Mouse (Mus musculus): ENCODE data around the gene Mmp25.

- TF ChIP-seq EP300 (IDR thresholded peaks at IDR 0.05; ENCODE audit: low read length) (no peak), ZMIZ1 (IDR thresholded peaks at IDR 0.05; ENCODE audit: low read depth, low read length) (no peak), ZNF384 (IDR thresholded peaks at IDR 0.05; ENCODE audit: low read depth, low read length) (no peak), E2F4 (IDR thresholded peaks at IDR 0.05; ENCODE audit: insufficient replicate concordance, low read depth, low read length) (no peak), CTCF (conservative IDR thresholded peaks at IDR 0.05 in 1 of 2, IDR thresholded peaks at IDR 0.05 in 1 of 2; ENCODE audit: low read depth in 2 of 2, low read length in 2 of 2) (no peak), POLR2A (IDR thresholded peaks at IDR 0.05; ENCODE audit: low read depth, low read length) (no peak), JUND (conservative IDR thresholded peaks at IDR 0.05; ENCODE audit: low read depth, low read length) (no peak), TBP (conservative IDR thresholded peaks at IDR 0.05; ENCODE audit: low read depth, low read length) (no peak), POLR2AphosphoS2 (IDR thresholded peaks at IDR 0.05; ENCODE audit: low read depth, low read length) (no peak), SMC3 (IDR thresholded peaks at IDR 0.05; ENCODE audit: low read depth, low read length) (no peak)
Observed at GRCm38 (mm10) chr17:23683226-23683625, 38.1 kb upstream of the Mmp25 start.
